Mouse (Mus musculus): Measurements from ENCODE around the gene Gabbr2. TPM values are rescaled to one million over a fixed set of nuclear protein-coding genes. Genes with fewer than 3 reads are reported as not detected.

Gabbr2 gene
- polyA plus RNA-seq, 1 experiment from 2014 or later = 0.03 TPM

- WGBS = 77% methylated on average over 6 of the region's 6 CpGs
- H3K9ac ChIP-seq (ENCODE audit: low read length) = no peak overlapping the region
- H3K4me1 ChIP-seq (ENCODE audit: control insufficient read depth, insufficient read depth, low read length) = no peaks in the 10 kb centered on the region
- H3K27me3 ChIP-seq (ENCODE audit: control insufficient read depth, insufficient read depth, low read length) = no peaks in the 10 kb centered on the region
- no peak overlapping the region for H3K4me3 ChIP-seq (ENCODE audit: low read length)
- no peak overlapping the region for H3K4me2 ChIP-seq (ENCODE audit: low read depth, low read length)
- H3K36me3 ChIP-seq (ENCODE audit: control insufficient read depth, insufficient read depth) = no peaks in the 10 kb centered on the region
- no peak for ATAC-seq (replicated peaks; ENCODE audit: extremely low read depth, insufficient read depth, low FRiP score)
- H3K27ac ChIP-seq (ENCODE audit: low read length) = no peak overlapping the region
- H3K9me3 ChIP-seq (replicated peaks; ENCODE audit: control insufficient read depth, low read length) = no peaks in the 10 kb centered on the region
These were observed 74.9 kb downstream of the Gabbr2 start for GRCm38 (mm10) chr4:46916786-46917185.

DNA sequence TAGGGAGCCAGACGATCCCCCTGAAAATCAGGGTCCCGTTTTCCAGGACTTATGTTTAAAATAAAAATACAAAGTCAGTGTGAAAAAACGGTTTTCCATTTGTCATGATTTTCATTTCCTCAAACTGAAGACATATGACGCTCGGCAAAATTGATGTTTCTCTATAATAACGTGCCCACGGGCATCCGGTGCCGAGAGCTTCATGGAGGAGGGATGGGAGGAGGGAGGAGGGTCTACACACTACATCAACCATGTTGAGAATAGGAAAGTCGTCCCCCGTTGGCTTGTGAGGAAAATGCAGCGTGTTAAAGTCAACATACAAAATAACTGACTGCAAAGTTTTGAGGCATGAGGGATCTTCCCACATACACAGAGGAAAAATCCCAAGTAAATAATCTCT, 75.7 kb downstream of the Gabbr2 start:
- H3K4me2 ChIP-seq (ENCODE audit: low read depth, low read length) = no peak overlapping the region
- H3K36me3 ChIP-seq (ENCODE audit: control insufficient read depth, insufficient read depth) = no peaks in the 10 kb centered on the region
- H3K9ac ChIP-seq (ENCODE audit: low read length) = no peak overlapping the region
- no peak for ATAC-seq (replicated peaks; ENCODE audit: extremely low read depth, insufficient read depth, low FRiP score)
- H3K4me3 ChIP-seq (ENCODE audit: low read length) = no peak overlapping the region
- H3K4me1 ChIP-seq (ENCODE audit: control insufficient read depth, insufficient read depth, low read length) = no peaks in the 10 kb centered on the region
- H3K27me3 ChIP-seq (ENCODE audit: control insufficient read depth, insufficient read depth, low read length) = no peaks in the 10 kb centered on the region
- WGBS = 82% methylated on average over 12 of the region's 12 CpGs
- H3K27ac ChIP-seq (ENCODE audit: low read length) = no peak overlapping the region
- no peaks in the 10 kb centered on the region for H3K9me3 ChIP-seq (replicated peaks; ENCODE audit: control insufficient read depth, low read length)

DNA sequence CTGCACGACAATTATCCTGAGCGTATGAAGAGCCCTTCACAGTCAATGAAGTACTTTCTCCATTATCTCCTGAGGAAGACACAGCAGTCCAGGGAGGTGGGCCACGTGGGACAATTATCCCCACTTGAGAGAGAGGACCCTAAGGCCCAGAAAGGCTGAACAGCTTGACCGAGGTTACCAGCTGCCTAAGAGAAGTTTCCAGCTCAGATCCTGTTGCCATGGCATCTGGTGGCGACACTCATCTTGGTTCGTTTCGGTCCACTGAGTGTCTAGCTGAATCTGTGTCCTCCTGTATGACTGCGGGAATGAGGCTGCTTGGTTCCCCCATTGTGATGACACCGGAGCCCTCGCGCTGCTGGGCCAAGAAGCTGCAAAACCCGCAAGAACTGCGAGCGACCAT, 76.2 kb downstream of the Gabbr2 start:
- H3K4me3 ChIP-seq (ENCODE audit: low read length) = no peak overlapping the region
- ATAC-seq (replicated peaks; ENCODE audit: extremely low read depth, insufficient read depth, low FRiP score) = no peak
- H3K27ac ChIP-seq (ENCODE audit: low read length) = no peak overlapping the region
- H3K9me3 ChIP-seq (replicated peaks; ENCODE audit: control insufficient read depth, low read length) = no peaks in the 10 kb centered on the region
- 85% methylated on average over 14 of the region's 14 CpGs for WGBS
- H3K4me2 ChIP-seq (ENCODE audit: low read depth, low read length) = no peak overlapping the region
- H3K4me1 ChIP-seq (ENCODE audit: control insufficient read depth, insufficient read depth, low read length) = no peaks in the 10 kb centered on the region
- H3K9ac ChIP-seq (ENCODE audit: low read length) = no peak overlapping the region
- H3K36me3 ChIP-seq (ENCODE audit: control insufficient read depth, insufficient read depth) = no peaks in the 10 kb centered on the region
- H3K27me3 ChIP-seq (ENCODE audit: control insufficient read depth, insufficient read depth, low read length) = no peaks in the 10 kb centered on the region

DNA sequence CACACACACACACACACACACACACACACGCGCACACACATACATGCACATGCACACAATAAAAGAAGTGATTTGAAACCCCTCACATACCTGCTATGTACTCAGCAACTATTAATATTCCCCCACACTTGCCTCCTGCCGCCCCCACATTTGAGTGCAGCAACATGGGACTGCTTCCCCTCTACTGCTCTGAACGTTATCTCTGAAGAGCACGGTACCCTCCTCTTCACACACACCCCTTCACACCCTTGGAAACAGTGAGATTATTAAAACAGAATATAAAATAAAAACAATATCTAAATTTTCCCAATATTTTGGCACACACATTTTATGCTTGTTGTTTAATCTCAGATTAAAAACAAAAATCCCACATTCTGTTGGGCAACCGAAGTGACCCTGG, 77.1 kb downstream of the Gabbr2 start:
- 79% methylated on average over 6 of the region's 6 CpGs for WGBS
- no peak for ATAC-seq (replicated peaks; ENCODE audit: extremely low read depth, insufficient read depth, low FRiP score)

DNA sequence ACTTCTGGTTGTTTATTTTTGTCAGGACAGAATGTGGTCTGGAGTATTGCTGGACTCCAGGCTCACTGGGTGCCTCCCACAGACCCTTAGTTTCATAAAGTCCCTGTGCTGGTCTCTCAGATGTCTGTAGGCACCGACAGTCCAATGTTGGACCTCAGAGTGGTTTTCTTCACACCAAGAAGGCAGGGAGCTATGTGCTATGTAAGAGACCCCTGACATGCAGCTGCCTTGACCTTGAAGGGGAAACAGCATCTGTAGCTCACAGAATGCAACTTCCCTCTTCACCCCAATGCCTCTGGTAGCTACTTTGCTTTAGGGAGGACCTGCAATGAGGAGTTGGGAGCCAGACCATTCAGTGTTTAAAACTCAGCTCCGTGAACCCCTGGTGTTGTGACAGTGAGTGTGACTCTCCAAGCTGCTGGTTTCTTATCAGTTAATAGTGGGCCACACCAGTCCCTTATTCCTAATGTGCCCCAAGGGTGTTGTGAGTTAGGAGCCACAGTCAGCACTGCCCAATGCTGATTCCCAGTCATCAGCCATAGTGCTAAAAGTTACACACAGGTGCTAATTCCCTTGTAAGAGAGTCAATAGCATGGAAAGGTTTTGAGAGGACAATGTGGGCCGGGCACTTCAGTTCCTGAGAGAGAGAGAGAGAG, 85.5 kb downstream of the Gabbr2 start:
- Histone ChIP-seq H3K4me2 (ENCODE audit: low read depth, low read length) (no peak overlapping the region), H3K27ac (ENCODE audit: low read length) (no peak overlapping the region), H3K4me3 (ENCODE audit: low read length) (no peak overlapping the region), H3K9me3 (replicated peaks; ENCODE audit: control insufficient read depth, low read length) (peaks cover 7% of the 10 kb centered on the region), H3K9ac (ENCODE audit: low read length) (no peak overlapping the region), H3K4me1 (ENCODE audit: control insufficient read depth, insufficient read depth, low read length) (peaks cover 9% of the 10 kb centered on the region), H3K36me3 (ENCODE audit: control insufficient read depth, insufficient read depth) (no peaks in the 10 kb centered on the region), H3K27me3 (ENCODE audit: control insufficient read depth, insufficient read depth, low read length) (peaks cover 6% of the 10 kb centered on the region)
- ATAC-seq (replicated peaks; ENCODE audit: extremely low read depth, insufficient read depth, low FRiP score) = no peak
- 63% methylated on average over 3 of the region's 3 CpGs for WGBS

More for the DNA sequence above, 77.1 kb downstream of the Gabbr2 start:
- no peaks in the 10 kb centered on the region for H3K4me1 ChIP-seq (ENCODE audit: control insufficient read depth, insufficient read depth, low read length)
- H3K4me2 ChIP-seq (ENCODE audit: low read depth, low read length) = no peak overlapping the region
- H3K4me3 ChIP-seq (ENCODE audit: low read length) = no peak overlapping the region
- H3K36me3 ChIP-seq (ENCODE audit: control insufficient read depth, insufficient read depth) = no peaks in the 10 kb centered on the region
- no peak overlapping the region for H3K9ac ChIP-seq (ENCODE audit: low read length)
- H3K27ac ChIP-seq (ENCODE audit: low read length) = no peak overlapping the region
- H3K27me3 ChIP-seq (ENCODE audit: control insufficient read depth, insufficient read depth, low read length) = no peaks in the 10 kb centered on the region
- H3K9me3 ChIP-seq (replicated peaks; ENCODE audit: control insufficient read depth, low read length) = peaks cover 4% of the 10 kb centered on the region; the same call in 1 of the 2 replicates

GRCm38 (mm10) chr4:46905152-46905551, 86.5 kb downstream of the Gabbr2 start:
- no peak overlapping the region for H3K27ac ChIP-seq (ENCODE audit: low read length)
- 57% methylated on average over 3 of the region's 3 CpGs for WGBS
- no peaks in the 10 kb centered on the region for H3K36me3 ChIP-seq (ENCODE audit: control insufficient read depth, insufficient read depth)
- no peak overlapping the region for H3K9ac ChIP-seq (ENCODE audit: low read length)
- no peak for ATAC-seq (replicated peaks; ENCODE audit: extremely low read depth, insufficient read depth, low FRiP score)
- H3K4me2 ChIP-seq (ENCODE audit: low read depth, low read length) = no peak overlapping the region
- H3K27me3 ChIP-seq (ENCODE audit: control insufficient read depth, insufficient read depth, low read length) = peaks cover 6% of the 10 kb centered on the region
- peaks cover 7% of the 10 kb centered on the region for H3K9me3 ChIP-seq (replicated peaks; ENCODE audit: control insufficient read depth, low read length)
- H3K4me3 ChIP-seq (ENCODE audit: low read length) = no peak overlapping the region
- H3K4me1 ChIP-seq (ENCODE audit: control insufficient read depth, insufficient read depth, low read length) = peaks cover 9% of the 10 kb centered on the region

- Histone ChIP-seq H3K4me1 (ENCODE audit: control insufficient read depth, insufficient read depth, low read length) (peaks cover 9% of the 10 kb centered on the region), H3K4me2 (ENCODE audit: low read depth, low read length) (no peak overlapping the region), H3K27me3 (ENCODE audit: control insufficient read depth, insufficient read depth, low read length) (peaks cover 6% of the 10 kb centered on the region), H3K4me3 (ENCODE audit: low read length) (no peak overlapping the region), H3K9me3 (replicated peaks; ENCODE audit: control insufficient read depth, low read length) (peaks cover 3% of the 10 kb centered on the region), H3K27ac (ENCODE audit: low read length) (no peak overlapping the region), H3K36me3 (ENCODE audit: control insufficient read depth, insufficient read depth) (no peaks in the 10 kb centered on the region), H3K9ac (ENCODE audit: low read length) (no peak overlapping the region)
- 33% methylated on average over 12 of the region's 12 CpGs for WGBS
- ATAC-seq (replicated peaks; ENCODE audit: extremely low read depth, insufficient read depth, low FRiP score) = no peak
These were observed 87.5 kb downstream of the Gabbr2 start for GRCm38 (mm10) chr4:46904129-46904528.

GRCm38 (mm10) chr4:46898546-46898945, 93.1 kb downstream of the Gabbr2 start:
- whole genome bisulfite sequencing = 72% methylated on average over 4 of the region's 4 CpGs
- Histone ChIP-seq H3K27me3 (ENCODE audit: control insufficient read depth, insufficient read depth, low read length) (peaks cover 4% of the 10 kb centered on the region), H3K9ac (ENCODE audit: low read length) (no peak overlapping the region), H3K4me1 (ENCODE audit: control insufficient read depth, insufficient read depth, low read length) (no peaks in the 10 kb centered on the region), H3K27ac (ENCODE audit: low read length) (no peak overlapping the region), H3K4me2 (ENCODE audit: low read depth, low read length) (no peak overlapping the region), H3K9me3 (replicated peaks; ENCODE audit: control insufficient read depth, low read length) (no peaks in the 10 kb centered on the region), H3K36me3 (ENCODE audit: control insufficient read depth, insufficient read depth) (no peaks in the 10 kb centered on the region), H3K4me3 (ENCODE audit: low read length) (no peak overlapping the region)
- ATAC-seq (replicated peaks; ENCODE audit: extremely low read depth, insufficient read depth, low FRiP score) = no peak

- Histone ChIP-seq H3K4me2 (ENCODE audit: low read depth, low read length) (no peak overlapping the region), H3K9ac (ENCODE audit: low read length) (no peak overlapping the region), H3K36me3 (ENCODE audit: control insufficient read depth, insufficient read depth) (no peaks in the 10 kb centered on the region), H3K4me3 (ENCODE audit: low read length) (no peak overlapping the region), H3K9me3 (replicated peaks; ENCODE audit: control insufficient read depth, low read length) (no peaks in the 10 kb centered on the region), H3K27ac (ENCODE audit: low read length) (no peak overlapping the region), H3K4me1 (ENCODE audit: control insufficient read depth, insufficient read depth, low read length) (no peaks in the 10 kb centered on the region), H3K27me3 (ENCODE audit: control insufficient read depth, insufficient read depth, low read length) (no peaks in the 10 kb centered on the region)
- ATAC-seq (replicated peaks; ENCODE audit: extremely low read depth, insufficient read depth, low FRiP score) = no peak
- WGBS = 82% methylated on average over 18 of the region's 18 CpGs
These were observed 93.9 kb downstream of the Gabbr2 start for GRCm38 (mm10) chr4:46897634-46898399.

Measured in heart, embryonic 16.5 days (tissue).